Mouse (Mus musculus) kidney, postnatal 0 days (tissue): ENCODE data around the gene Iffo1. TPM values are rescaled to one million over a fixed set of nuclear protein-coding genes. Genes with fewer than 3 reads are reported as not detected.

Experiments
- ATAC-seq: fragments of 200-750 bp; cut with Nextera tagmentation; replicated peaks from 2 replicates; pipeline ENCODE4 v1.8.0; 2017; ENCODE audit warnings: low read depth, moderate number of reproducible peaks, moderate TSS enrichment, moderate library complexity; ENCODE audit not compliant: low FRiP score
- DNase-seq: peaks from one replicate; pipeline ENCODE4 v3.0.0-alpha.2; 2016; ENCODE audit warnings: low spot score
- H3K27ac ChIP-seq: fragments of 300-500 bp; sonication (generic); 2 replicates; pipeline ENCODE4 v1.5.1; 2014; ENCODE audit warnings: mild to moderate bottlenecking
- H3K27me3 ChIP-seq: fragments of 300-500 bp; sonication (generic); 2 replicates; pipeline ENCODE4 v1.6.1; 2014; ENCODE audit warnings: low read length, mixed read lengths; ENCODE audit not compliant: insufficient read depth
- H3K36me3 ChIP-seq: fragments of 300-500 bp; sonication (generic); 2 replicates; pipeline ENCODE4 v1.6.1; 2014; ENCODE audit warnings: low read length, mixed read lengths; ENCODE audit not compliant: insufficient read depth
- H3K4me1 ChIP-seq: fragments of 300-500 bp; sonication (generic); replicated peaks from 2 replicates; pipeline ENCODE4 v1.6.1; 2014; ENCODE audit warnings: antibody characterized with exemption, low read length, mixed read lengths; ENCODE audit not compliant: insufficient read depth
- H3K4me2 ChIP-seq: fragments of 300-500 bp; sonication (generic); 2 replicates; pipeline ENCODE4 v1.6.1; 2014; ENCODE audit warnings: mild to moderate bottlenecking, low read length, moderate library complexity, mixed read lengths
- H3K4me3 ChIP-seq: fragments of 300-500 bp; sonication (generic); replicated peaks from 2 replicates; pipeline ENCODE4 v1.5.1; 2014; ENCODE audit warnings: low read depth, low read length
- H3K9ac ChIP-seq: fragments of 300-500 bp; sonication (generic); 2 replicates; pipeline ENCODE4 v1.6.1; 2014; ENCODE audit warnings: low read depth, low read length
- H3K9me3 ChIP-seq: fragments of 300-500 bp; sonication (generic); replicated peaks from 2 replicates; pipeline ENCODE4 v1.6.1; 2016; ENCODE audit warnings: low read length, inconsistent platforms, mixed read lengths
- CTCF ChIP-seq: IDR thresholded peaks from 2 replicates; pipeline ENCODE4 v1.5.1; 2016; ENCODE audit warnings: antibody characterized with exemption, low read depth, mild to moderate bottlenecking, moderate library complexity
- WGBS: fragments of 180-500 bp; shearing (Covaris S2); extraction: QIAGEN DNeasy Blood & Tissue Kit; methylation state at CpG from one replicate; pipeline ENCODE4 v1.1.7; 2014; 5-methylcytosine and 5-hydroxymethylcytosine counted together
- polyA plus RNA-seq: library from polyadenylated mRNA; unstranded; fragments of >200 nt; fragmentation: Nextera tagmentation; extraction: Ambion mirVana; gene quantifications from 2 replicates; pipeline ENCODE4 v1.2.1, GENCODE M21; 2015

Gene Iffo1
- polyA plus RNA-seq, 1 experiment from 2014 or later, result 8.1 TPM

- Histone ChIP-seq H3K27ac (no peak overlapping the region), H3K4me3 (no peak overlapping the region), H3K4me1 (peaks cover 10% of the 10 kb centered on the region), H3K9me3 (no peaks in the 10 kb centered on the region), H3K9ac (no peak overlapping the region), H3K27me3 (no peaks in the 10 kb centered on the region), H3K4me2 (no peak overlapping the region), H3K36me3 (no peaks in the 10 kb centered on the region)
- 68% methylated on average over 5 of the region's 5 CpGs for WGBS
- no peak for TF ChIP-seq CTCF
- no peak for ATAC-seq
- DNase-seq, result no peak
Measured at GRCm38 (mm10) chr6:125153018-125153389, 8.0 kb downstream of the Iffo1 start.

GRCm38 (mm10) chr6:125153682-125154081, 8.6 kb downstream of the Iffo1 start:
- Histone ChIP-seq H3K9ac (no peak overlapping the region), H3K9me3 (no peaks in the 10 kb centered on the region), H3K27me3 (no peaks in the 10 kb centered on the region), H3K36me3 (peaks cover 3% of the 10 kb centered on the region; the same call in 1 of the 2 replicates), H3K4me2 (no peak overlapping the region), H3K27ac (no peak overlapping the region), H3K4me3 (no peak overlapping the region), H3K4me1 (peaks cover 5% of the 10 kb centered on the region; the same call in 1 of the 2 replicates)
- ATAC-seq (no peak), DNase-seq (no peak)
- 77% methylated on average over 4 of the region's 4 CpGs for WGBS
- TF ChIP-seq CTCF, result no peak

GRCm38 (mm10) chr6:125154550-125154949, 9.5 kb downstream of the Iffo1 start:
- Histone ChIP-seq H3K9me3 (no peaks in the 10 kb centered on the region), H3K4me3 (no peak overlapping the region), H3K27me3 (no peaks in the 10 kb centered on the region), H3K36me3 (peaks cover 7% of the 10 kb centered on the region; the same call in 1 of the 2 replicates), H3K27ac (no peak overlapping the region), H3K4me1 (0 out of 2 replicates have a peak, but pooled peaks cover 4% of the 10 kb centered on the region), H3K4me2 (no peak overlapping the region), H3K9ac (no peak overlapping the region)
- ATAC-seq, result no peak
- peak; percentile 68 for TF ChIP-seq CTCF
- peak; percentile 61 for DNase-seq

- H3K9me3 ChIP-seq, result no peaks in the 10 kb centered on the region
- DNase-seq (no peak), ATAC-seq (no peak)
- no peaks in the 10 kb centered on the region for H3K27me3 ChIP-seq
- TF ChIP-seq CTCF, result no peak
- no peak overlapping the region for H3K4me2 ChIP-seq
- 80% methylated on average over 8 of the region's 8 CpGs for WGBS
- H3K36me3 ChIP-seq, result peaks cover 11% of the 10 kb centered on the region; the same call in 1 of the 2 replicates
- H3K4me3 ChIP-seq, result no peak overlapping the region
- H3K9ac ChIP-seq, result no peak overlapping the region
- H3K4me1 ChIP-seq, result no peaks in the 10 kb centered on the region
- H3K27ac ChIP-seq, result no peak overlapping the region
Measured at GRCm38 (mm10) chr6:125155262-125155661, 10.2 kb downstream of the Iffo1 start.

- DNase-seq (no peak), ATAC-seq (no peak)
- Histone ChIP-seq H3K4me2 (no peak overlapping the region), H3K27me3 (no peaks in the 10 kb centered on the region), H3K36me3 (peaks cover 14% of the 10 kb centered on the region; the same call in 1 of the 2 replicates), H3K27ac (no peak overlapping the region), H3K9ac (no peak overlapping the region), H3K9me3 (no peaks in the 10 kb centered on the region), H3K4me3 (no peak overlapping the region), H3K4me1 (0 out of 2 replicates have a peak, but pooled peaks cover 4% of the 10 kb centered on the region)
- whole genome bisulfite sequencing, result 89% methylated on average over 3 of the region's 3 CpGs
- no peak for TF ChIP-seq CTCF
Measured at GRCm38 (mm10) chr6:125156491-125156890, 11.4 kb downstream of the Iffo1 start.

- 36% methylated on average over 7 of the region's 7 CpGs for WGBS
- H3K27ac ChIP-seq, result no peak overlapping the region
- no peaks in the 10 kb centered on the region for H3K27me3 ChIP-seq
- no peak overlapping the region for H3K4me3 ChIP-seq
- peaks cover 16% of the 10 kb centered on the region; the same call in 1 of the 2 replicates for H3K36me3 ChIP-seq
- no peak overlapping the region for H3K9ac ChIP-seq
- H3K4me1 ChIP-seq, result 0 out of 2 replicates have a peak, but pooled peaks cover 4% of the 10 kb centered on the region
- H3K9me3 ChIP-seq, result no peaks in the 10 kb centered on the region
- no peak for TF ChIP-seq CTCF
- H3K4me2 ChIP-seq, result no peak overlapping the region
- peak; percentile 44 for DNase-seq
- no peak for ATAC-seq
Measured at GRCm38 (mm10) chr6:125156903-125157614, 12.0 kb downstream of the Iffo1 start.
